Mouse (Mus musculus): ENCODE data around the gene Ampd3.

GRCm38 (mm10) chr7:110853611-110854010, 85.6 kb downstream of the Ampd3 start:
- TF ChIP-seq GATA1 (IDR thresholded peaks at IDR 0.05; ENCODE audit: borderline replicate concordance, low read length) (no peak), FLI1 (IDR thresholded peaks at IDR 0.05; ENCODE audit: low read length) (no peak)
